Mouse (Mus musculus) C2C12 (cell line): ENCODE measurements around the gene Arhgap19. TPM values are rescaled to one million over a fixed set of nuclear protein-coding genes. Genes with fewer than 3 reads are reported as not detected.

ENCODE experiments used
- H3K27me3 ChIP-seq: one replicate; pipeline ENCODE4 v1.6.1; 2011; ENCODE audit not compliant: control insufficient read depth, insufficient read depth, insufficient read length
- H3K36me3 ChIP-seq: one replicate; pipeline ENCODE4 v1.6.1; 2011; ENCODE audit not compliant: control insufficient read depth, insufficient read depth
- H3K4me3 ChIP-seq: one replicate; pipeline ENCODE4 v1.5.1; 2011; ENCODE audit warnings: mild to moderate bottlenecking, control low read depth; ENCODE audit not compliant: poor library complexity, insufficient read depth, severe bottlenecking
- H3K79me2 ChIP-seq: one replicate; pipeline ENCODE4 v1.6.1; 2011; ENCODE audit not compliant: control insufficient read depth, insufficient read depth
- H3K79me3 ChIP-seq: one replicate; pipeline ENCODE4 v1.6.1; 2011; ENCODE audit warnings: low read depth, control low read depth
- H3ac ChIP-seq: one replicate; pipeline ENCODE3; 2011; ENCODE audit warnings: low read depth; ENCODE audit not compliant: control insufficient read depth, insufficient read length
- CEBPB ChIP-seq: IDR thresholded peaks from one replicate; pipeline ENCODE4 v1.6.1; 2011; ENCODE audit warnings: low read depth, mild to moderate bottlenecking, control low read depth, moderate library complexity
- CTCF ChIP-seq: IDR thresholded peaks from one replicate; pipeline ENCODE4 v1.5.1; 2011; ENCODE audit not compliant: control insufficient read depth, insufficient read depth, insufficient read length
- FOSL1 ChIP-seq: IDR thresholded peaks from one replicate; pipeline ENCODE4 v1.8.0; 2011; ENCODE audit warnings: mild to moderate bottlenecking, low read length; ENCODE audit not compliant: poor library complexity, insufficient read depth, severe bottlenecking
- MAX ChIP-seq: IDR thresholded peaks from one replicate; pipeline ENCODE4 v1.6.1; 2011; ENCODE audit warnings: mild to moderate bottlenecking, control low read depth
- MYOD1 ChIP-seq: IDR thresholded peaks from one replicate; pipeline ENCODE4 v1.6.1; 2011; ENCODE audit warnings: low read depth; ENCODE audit not compliant: control insufficient read depth, insufficient read length
- MYOG ChIP-seq: IDR thresholded peaks from one replicate; pipeline ENCODE4 v1.6.1; 2011; ENCODE audit not compliant: control insufficient read depth, insufficient read length; ENCODE audit errors: extremely low read depth
- USF1 ChIP-seq: IDR thresholded peaks from one replicate; pipeline ENCODE4 v1.6.1; 2011; ENCODE audit warnings: low read depth, mild to moderate bottlenecking, control low read depth, moderate library complexity
- polyA plus RNA-seq: library from polyadenylated mRNA; unstranded; fragments of >200 nt; fragmentation: generic; extraction: Trizol; gene quantifications from one replicate; pipeline ENCODE4 v1.2.1, GENCODE M21; 2012; ENCODE audit warnings: missing spikeins

Gene Arhgap19
- polyA plus RNA-seq, 1 experiment = 8.9 TPM

DNA sequence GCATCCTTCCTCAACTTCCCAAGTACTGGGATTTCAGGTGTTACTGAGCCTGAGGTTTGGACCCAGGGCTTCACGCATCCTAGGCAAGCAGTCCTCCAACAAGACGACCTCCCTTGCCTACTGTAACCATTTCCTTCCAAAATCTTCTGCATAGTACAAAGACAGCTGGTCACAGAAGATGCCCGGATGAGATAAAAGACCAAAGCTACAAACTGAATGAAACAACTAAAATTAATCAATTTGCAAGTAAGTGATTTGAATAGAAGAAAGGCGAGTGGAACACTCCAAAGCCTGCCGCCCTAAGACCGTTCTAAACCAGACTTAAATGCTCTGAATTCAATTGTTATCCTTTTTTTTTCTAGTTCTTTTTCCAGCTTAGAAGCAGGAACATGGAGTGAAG is 33.6 kb upstream of the Arhgap19 start:
- Histone ChIP-seq H3K79me2 (no peaks in the 10 kb centered on the region), H3ac (no peak overlapping the region), H3K27me3 (peaks cover 60% of the 10 kb centered on the region), H3K4me3 (no peak overlapping the region), H3K36me3 (no peaks in the 10 kb centered on the region), H3K79me3 (no peaks in the 10 kb centered on the region)
- TF ChIP-seq MYOG (no peak), MYOD1 (no peak), MAX (no peak), FOSL1 (no peak), CTCF (no peak), USF1 (no peak), CEBPB (no peak)

DNA sequence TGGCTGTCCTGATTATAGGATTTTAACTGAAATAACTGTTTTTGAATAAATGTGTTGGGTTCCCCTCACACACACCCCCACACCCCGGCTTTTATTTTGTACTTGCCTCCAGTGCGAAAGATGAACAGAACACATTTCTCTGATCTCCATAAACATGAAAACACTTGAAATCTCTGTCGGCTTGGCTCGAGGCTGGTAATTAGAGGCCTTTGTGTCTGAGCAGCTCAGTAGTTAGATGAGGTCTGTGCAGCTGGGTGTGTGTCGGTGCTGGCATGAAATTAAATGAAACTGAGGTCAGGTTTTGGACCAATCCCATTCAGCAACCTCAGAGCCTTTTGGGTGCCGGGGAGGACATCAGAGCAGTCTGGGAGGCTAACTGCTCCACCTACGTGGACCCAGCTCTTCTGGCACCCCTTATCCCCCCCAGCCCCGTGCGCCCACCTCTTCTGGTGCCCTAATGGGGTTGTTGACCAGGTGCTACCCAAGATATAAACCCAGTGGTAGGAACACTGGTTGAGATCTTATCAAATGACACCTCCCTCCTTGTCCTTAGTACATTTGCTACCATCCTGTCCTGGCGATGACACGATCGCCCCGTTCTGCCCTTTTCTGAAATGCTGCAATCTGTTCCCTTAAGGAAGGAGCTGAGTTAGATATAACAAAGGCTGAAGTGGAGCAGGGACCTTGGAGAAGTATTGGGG is 30.8 kb upstream of the Arhgap19 start:
- Histone ChIP-seq H3K36me3 (no peaks in the 10 kb centered on the region), H3K27me3 (peaks cover 54% of the 10 kb centered on the region), H3ac (no peak overlapping the region), H3K79me3 (no peaks in the 10 kb centered on the region), H3K79me2 (no peaks in the 10 kb centered on the region), H3K4me3 (no peak overlapping the region)
- TF ChIP-seq MYOG = no peak
- TF ChIP-seq USF1 = no peak
- TF ChIP-seq CTCF = no peak
- TF ChIP-seq MAX = no peak
- TF ChIP-seq MYOD1 = no peak
- no peak for TF ChIP-seq CEBPB
- no peak for TF ChIP-seq FOSL1

DNA sequence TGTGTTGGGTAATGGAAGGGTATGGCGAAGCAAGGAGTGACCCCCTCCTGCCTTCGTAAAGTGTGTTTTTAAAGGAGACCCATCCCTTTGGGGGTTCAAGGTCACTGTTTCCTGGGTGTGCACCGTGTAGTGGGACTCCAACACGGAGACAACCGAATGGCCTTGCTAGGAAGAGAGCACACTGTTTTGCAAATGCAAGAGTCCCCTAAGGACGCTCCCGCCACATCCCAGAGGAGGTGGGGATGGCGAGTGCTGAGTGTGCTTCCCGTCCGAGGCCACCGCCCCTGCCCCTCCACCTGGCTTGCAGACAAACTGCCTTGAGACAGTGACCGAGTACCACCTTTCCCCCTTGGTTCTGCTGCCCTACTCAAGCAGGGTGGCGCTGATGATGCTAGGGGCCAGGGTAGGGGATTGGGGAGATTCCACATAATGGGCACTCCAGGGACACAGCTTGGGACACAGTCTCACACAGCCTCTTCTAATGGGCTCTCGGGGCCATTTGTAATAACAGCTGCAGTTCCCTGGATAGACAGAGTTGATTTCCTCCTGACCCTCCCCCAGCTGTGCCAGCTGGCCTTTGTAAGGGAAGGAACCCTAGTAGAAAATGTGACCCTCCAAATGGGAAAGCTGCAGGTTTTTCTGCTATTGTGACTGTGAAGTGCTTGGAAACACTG is 30.0 kb upstream of the Arhgap19 start:
- H3K27me3 ChIP-seq = peaks cover 50% of the 10 kb centered on the region
- no peaks in the 10 kb centered on the region for H3K79me3 ChIP-seq
- no peak for TF ChIP-seq USF1
- no peak for TF ChIP-seq MYOD1
- TF ChIP-seq FOSL1 = no peak
- no peak for TF ChIP-seq CTCF
- no peak for TF ChIP-seq MYOG
- TF ChIP-seq MAX = no peak
- no peak for TF ChIP-seq CEBPB
- H3K79me2 ChIP-seq = no peaks in the 10 kb centered on the region
- no peak overlapping the region for H3K4me3 ChIP-seq
- H3K36me3 ChIP-seq = no peaks in the 10 kb centered on the region
- no peak overlapping the region for H3ac ChIP-seq

- no peak overlapping the region for H3K4me3 ChIP-seq
- H3K36me3 ChIP-seq = no peaks in the 10 kb centered on the region
- no peak overlapping the region for H3ac ChIP-seq
- H3K27me3 ChIP-seq = peaks cover 45% of the 10 kb centered on the region
- H3K79me3 ChIP-seq = no peaks in the 10 kb centered on the region
- no peaks in the 10 kb centered on the region for H3K79me2 ChIP-seq
- TF ChIP-seq CTCF = no peak
- no peak for TF ChIP-seq FOSL1
- no peak for TF ChIP-seq USF1
- TF ChIP-seq MYOD1 = no peak
- no peak for TF ChIP-seq MAX
- TF ChIP-seq MYOG = no peak
- no peak for TF ChIP-seq CEBPB
Measured at GRCm38 (mm10) chr19:41831101-41831570, 29.3 kb upstream of the Arhgap19 start.

GRCm38 (mm10) chr19:41830106-41831031 is 28.5 kb upstream of the Arhgap19 start:
- Histone ChIP-seq H3K79me3 (no peaks in the 10 kb centered on the region), H3K36me3 (no peaks in the 10 kb centered on the region), H3K79me2 (no peaks in the 10 kb centered on the region), H3K4me3 (peak overlapping the region; percentile 34), H3K27me3 (peaks cover 39% of the 10 kb centered on the region), H3ac (peak overlapping the region; percentile 46)
- TF ChIP-seq CTCF = no peak
- TF ChIP-seq USF1 = no peak
- TF ChIP-seq MYOD1 = no peak
- TF ChIP-seq CEBPB = no peak
- TF ChIP-seq MYOG = no peak
- no peak for TF ChIP-seq MAX
- no peak for TF ChIP-seq FOSL1
